Mouse (Mus musculus) testis, postnatal 14 days (tissue): ENCODE results near the gene Aqp5.

Experiments used
- DNase-seq: peaks from one replicate; pipeline ENCODE4 v3.0.0; 2021; ENCODE audit warnings: low spot score

Aqp5 gene

DNA sequence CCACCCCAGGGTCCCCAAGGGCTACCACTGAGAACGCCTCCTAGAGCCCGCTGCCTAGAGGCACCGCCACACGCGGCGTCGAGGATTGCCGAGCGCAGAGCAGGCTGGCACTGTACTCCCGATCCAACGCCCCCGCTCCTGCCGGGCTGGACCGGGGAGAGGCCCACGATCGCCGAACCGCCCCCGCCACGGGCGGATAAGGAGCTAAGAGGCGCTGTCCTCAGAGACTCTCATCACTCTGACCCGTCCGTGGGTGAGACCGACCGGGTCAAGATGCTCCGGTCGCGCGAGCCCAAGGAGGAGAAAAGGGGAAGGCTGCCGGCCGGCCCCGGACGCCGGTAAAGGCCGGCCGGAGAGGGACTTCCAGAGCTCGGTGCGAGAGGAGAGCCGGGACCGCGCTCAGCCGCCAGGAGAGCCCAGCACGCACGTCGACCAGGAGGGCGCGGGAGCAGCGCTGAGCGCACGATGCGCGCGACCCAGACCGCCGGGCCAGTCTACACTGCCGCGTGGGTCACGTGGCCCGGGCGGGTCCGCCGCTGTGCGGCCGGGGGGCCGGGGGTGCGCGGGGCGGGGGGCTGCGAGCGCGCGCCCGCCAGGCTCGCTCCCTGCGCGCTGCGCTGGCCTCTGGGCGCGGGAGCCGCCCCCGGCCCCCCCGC is at the start of gene Aqp5:
Gene Aqp5 (plus strand): TSS at position 354 of the 656 bp plus-strand sequence.
- DNase-seq, result no peak

DNA sequence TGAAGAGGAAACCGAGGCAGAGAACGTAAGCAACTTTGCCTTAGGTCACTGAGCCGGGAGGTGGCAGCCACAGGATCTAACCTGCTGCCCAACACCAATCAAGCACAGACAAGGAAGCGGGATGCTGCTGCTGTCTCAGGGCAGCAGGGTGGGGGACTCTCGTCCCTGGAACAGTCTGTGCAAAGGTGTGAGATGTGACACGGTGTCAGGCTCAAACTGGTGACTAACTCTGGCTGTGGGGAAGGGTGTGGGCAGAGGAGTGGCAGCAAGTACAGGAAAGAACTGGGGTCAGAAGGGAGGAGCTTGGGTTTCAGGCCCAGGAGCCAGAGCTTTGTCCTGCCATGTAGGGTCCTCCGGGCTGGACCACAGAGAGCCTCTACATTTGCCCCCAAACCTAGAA is 46.5 kb upstream of the Aqp5 start:
- no peak for DNase-seq

DNA sequence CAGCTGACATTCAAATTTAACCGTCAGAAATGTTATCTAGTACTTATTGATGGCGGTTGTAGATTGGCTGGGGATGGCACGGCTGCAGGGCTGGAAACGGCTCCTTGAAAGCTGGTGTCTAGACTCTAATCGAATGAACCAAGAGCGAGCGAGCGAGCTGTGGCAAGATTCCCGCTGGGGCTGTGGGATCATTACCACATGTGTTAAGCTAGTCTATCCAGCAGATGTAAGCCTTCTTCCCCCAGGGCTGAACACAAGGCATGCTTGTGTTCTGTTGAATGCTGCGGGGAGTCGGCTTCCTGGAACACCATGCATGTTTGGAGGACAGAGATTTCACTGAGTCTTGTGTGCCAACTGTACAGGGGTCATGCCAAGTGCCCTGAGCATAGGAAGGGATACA is 44.0 kb upstream of the Aqp5 start:
- no peak for DNase-seq

DNA sequence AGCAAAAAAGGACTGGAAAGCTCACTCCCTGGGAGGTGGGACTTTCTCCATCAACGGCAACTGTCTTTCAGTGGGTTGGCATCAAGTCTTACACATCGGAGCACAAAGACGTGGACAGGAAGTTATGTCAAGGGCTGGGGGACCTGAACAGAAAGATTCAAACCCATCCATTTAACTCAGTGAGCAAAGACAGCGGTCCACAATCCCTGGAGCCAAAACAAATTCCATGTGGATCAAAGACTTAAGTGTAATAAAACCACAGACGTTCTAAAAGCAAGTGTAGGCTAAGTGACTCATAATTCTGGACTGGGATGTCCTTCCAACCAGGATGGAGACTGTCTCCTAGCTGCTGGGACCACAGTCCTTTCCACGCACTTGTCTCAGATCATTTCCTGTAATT is 42.9 kb upstream of the Aqp5 start:
- DNase-seq, result no peak

DNA sequence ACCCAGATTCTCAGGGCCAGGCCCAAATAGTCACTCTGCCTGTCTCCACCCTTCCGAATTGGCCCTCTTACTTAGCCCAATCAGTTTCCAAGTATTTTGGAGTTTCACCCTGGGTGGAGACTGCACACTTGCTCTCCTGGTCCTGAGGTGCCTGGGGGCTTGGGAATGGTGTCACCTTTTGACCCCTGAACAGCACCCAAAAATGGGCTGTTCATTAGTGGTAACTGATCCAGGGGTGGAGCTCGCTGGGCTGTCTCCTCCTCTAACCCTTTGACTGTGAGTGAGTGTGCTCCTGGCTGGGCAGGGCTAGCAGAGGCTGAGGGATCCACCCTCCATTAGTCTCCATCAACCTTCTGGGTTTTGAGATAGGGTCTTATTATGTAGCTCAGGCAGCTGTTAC is 40.7 kb upstream of the Aqp5 start:
- no peak for DNase-seq

DNA sequence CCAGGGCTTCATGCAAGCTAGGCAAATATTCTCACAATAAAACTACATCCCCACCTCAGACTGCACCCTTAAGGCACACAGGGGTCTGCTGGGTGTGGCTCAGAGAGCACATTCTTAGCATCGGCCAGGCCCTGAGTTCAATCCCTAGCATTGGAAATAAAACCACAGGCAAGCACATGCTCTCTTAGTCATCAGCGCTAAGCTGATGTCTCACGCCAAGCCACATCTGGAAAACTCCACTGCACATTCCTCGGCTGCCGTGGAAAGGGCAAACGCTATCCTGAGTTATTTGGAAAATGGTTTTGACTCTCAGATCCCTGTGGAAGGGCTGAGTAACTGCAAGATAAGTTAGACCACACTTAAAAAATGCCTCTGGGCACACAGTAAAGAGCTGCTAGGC is 36.8 kb upstream of the Aqp5 start:
- DNase-seq, result no peak

DNA sequence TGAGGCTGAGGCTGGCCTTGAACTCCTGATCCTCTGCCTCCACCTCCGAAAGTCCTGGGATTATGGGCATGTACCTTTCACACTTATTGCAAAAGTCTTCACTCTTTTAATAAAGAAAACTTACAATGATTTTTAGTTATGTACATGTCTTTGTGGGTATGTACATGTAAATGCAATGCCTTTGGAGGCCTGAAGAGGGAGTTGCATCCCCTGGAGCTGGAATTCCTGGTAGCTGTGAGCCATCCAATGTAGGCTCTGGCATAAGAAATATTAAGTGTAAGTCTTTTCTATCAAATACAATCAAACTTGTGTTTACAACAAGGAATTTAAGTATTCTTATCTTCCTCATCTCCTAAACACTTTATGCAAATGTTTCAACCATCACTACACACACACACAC is 31.6 kb upstream of the Aqp5 start:
- no peak for DNase-seq

DNA sequence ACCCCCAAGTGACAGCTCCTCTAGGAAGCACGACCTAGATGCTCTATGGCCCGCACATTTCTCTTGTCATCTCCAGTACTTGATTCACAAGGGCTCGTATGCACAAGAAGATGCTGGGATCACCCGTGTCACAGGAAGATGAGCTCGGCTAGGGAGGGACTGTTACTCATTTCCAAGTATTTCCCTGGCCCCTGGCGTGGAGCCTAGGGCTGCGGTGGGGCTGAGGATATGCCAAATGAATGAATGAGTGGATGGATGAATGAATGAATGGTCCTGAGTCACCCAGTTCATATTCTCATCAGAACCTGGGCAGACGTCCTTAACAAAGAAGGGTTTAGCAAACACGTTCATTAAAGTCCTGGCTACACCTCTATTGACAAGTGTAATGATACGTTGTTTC is 30.3 kb upstream of the Aqp5 start:
- no peak for DNase-seq

DNA sequence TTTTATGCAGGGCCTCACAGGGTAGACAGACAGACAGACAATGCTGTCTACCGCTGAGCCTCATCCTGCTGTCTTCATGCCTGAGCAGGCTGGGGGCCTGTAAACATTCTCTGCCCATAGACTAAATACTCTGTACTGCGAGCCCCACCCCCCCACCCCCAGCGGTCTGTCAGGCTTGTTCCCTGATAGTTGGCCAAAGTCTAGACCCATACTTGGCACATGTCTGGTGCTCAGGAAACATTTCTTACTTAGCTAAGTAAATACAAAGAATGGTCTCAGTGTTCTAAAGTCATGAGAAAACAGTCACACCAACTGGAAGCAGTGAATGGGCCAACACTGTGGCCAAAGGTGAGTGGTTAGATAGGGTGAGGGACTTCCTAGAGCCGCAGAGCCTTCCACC is 23.2 kb upstream of the Aqp5 start:
- no peak for DNase-seq

DNA sequence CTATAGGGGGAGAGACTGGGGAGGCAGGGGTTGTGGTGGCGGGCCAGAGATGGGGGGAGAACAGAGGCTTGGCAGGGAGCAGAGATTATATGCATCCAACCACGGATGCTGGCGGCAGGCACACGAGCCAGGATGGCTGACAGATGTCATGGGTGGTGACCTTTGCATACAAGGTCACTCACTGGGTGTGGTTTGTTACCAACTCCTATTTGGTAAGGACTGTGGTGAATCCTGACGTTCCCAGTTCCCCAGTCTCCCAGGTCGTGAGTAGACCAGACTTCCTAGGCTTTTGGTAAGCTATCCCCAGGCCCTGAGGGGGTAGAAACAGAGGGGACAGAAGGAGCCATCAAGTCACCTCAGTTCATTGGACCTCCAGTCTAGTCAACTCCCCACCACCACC is 21.9 kb upstream of the Aqp5 start:
- DNase-seq, result no peak

DNA sequence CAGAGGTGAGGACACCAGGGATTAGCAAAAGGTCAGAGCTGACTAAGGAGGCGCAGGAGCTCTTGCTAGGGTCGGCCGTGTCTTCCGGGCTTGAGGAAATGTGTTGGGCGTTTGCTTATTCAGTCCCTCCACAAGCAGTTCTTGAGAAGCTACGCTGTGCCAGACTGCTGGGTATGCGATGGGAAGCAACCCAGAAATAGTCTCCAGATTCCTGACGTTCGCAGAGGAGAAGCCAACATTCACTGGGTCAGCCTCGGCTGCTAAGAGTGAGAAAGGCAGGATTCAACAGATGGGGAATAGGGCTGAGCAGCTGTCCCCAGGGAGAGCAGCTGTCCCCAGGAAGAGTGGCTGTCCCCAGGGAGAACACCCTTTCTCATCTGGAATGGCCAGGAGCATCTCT is 21.5 kb upstream of the Aqp5 start:
- DNase-seq, result no peak

DNA sequence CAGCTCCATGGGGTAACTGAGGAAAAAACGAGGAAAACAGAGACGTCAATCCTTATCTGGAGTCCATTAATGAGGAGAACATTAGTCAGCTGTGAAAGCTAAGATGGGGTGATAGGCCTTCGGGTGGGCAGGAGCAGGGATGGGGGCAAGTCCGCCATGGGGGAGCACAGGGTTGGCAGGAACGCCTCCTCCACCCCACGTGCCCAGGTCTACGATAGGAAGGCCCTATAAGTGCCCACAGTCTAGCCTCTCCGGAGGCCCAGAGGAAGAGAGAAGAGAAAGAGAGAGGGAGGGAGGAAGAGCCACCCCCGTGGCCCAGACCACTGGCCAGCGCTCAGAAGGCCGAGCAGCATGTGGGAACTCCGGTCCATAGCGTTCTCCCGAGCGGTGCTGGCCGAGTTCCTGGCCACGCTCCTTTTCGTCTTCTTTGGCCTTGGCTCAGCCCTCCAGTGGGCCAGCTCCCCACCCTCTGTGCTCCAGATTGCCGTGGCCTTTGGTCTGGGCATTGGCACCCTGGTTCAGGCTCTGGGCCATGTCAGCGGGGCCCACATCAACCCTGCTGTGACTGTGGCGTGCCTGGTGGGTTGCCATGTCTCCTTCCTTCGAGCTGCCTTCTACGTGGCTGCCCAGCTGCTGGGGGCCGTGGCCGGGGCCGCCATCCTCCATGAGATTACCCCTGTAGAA is 11.6 kb upstream of the Aqp5 start, which contains the start of gene Aqp2:
Gene Aqp2 (plus strand): TSS at position 254 of the 684 bp plus-strand sequence.
- peak; percentile 59 for DNase-seq

DNA sequence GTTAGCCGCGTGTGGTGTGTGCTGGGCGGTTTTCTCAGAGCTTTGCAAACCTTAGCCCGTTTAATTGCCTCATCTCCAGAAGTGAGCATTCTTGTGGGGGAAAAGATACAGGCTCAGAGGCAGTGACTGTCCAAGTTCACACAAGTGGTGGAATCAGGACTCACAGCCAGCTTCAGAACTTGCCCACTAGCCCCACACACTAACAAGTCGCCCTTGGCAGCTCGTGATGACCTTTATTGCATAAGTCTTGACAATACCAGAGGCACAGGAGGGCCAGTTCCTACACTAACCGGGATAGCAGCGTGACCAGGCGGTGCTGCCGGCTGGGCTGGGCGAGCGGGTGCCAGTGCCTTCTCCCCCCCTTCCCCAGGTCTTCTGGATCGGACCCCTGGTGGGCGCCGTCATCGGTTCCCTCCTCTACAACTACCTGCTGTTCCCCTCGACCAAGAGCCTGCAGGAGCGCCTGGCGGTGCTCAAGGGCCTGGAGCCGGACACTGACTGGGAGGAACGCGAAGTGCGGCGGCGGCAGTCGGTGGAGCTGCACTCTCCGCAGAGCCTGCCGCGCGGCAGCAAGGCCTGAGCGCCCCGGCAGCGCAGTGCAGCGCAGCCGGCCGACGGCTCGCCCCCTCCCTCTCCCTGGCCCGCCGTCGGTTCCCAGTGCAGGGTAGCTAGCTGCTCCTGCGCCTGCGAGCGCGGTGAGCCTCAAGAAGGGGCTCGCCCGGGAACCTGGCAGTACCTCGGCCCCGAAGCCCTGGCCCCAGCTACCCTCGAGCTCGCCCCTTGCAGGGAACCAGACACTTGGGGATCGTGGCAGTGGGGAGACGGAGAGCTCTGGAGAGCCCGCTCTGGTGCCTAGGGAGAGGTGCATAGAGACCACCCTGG is 6.9 kb upstream of the Aqp5 start:
- DNase-seq, result no peak

DNA sequence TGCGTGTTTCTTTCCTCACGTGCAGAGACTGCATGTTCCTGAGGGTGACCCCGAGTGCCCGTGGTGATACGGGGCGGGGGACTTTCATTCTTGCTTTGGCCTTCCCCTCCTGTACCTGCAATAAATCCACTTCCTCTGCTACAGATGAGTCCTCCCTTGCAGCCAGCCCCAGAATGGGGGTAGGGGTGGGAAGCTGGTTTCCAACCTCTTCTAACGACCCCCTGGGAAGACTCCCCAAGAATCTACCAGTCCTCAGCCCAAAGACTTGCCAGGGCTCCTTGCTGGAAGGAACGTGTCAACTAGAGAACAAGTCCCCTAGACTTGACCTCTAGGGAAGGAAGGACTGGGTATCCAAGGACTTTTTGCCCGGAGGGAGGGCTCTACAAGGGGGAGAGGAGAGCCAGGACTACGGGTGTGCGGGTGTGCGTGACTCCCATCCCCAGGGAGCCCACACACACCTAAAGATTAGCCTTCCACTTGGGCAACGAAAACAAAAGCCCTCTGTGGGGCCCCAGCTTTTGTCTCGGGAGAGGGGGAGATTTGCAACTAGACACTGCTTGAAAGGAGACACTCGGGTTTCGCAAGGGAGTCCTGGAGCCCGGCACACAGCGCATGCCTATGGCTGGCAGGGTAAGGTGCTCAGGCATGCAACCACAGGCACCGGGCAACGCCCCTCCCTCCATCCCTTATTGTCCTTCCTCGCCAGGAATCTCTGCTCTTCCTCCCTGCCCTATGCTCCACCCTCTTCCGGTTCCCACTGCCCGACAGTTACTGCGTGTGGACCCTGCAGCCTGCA is 6.0 kb upstream of the Aqp5 start:
- DNase-seq, result no peak

DNA sequence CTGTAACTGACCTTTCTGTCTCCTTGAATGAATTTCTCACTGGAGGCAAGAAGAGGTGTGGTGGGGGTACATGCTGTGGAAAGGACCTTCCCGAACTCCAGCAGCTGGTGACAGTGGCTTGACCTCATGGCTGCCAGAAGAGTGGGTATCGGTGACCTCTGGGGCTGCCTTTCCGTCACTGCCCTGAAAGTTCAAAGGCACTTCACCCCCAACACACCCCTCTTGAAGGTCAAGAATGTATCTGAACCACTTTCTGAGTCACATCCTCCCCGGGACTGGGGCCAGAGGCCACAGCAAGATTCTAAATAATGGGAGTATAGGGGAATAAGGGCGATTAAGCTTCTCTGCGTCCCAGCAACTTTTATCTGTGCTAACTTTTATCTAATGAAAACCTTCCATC is 4.8 kb upstream of the Aqp5 start:
- no peak for DNase-seq

DNA sequence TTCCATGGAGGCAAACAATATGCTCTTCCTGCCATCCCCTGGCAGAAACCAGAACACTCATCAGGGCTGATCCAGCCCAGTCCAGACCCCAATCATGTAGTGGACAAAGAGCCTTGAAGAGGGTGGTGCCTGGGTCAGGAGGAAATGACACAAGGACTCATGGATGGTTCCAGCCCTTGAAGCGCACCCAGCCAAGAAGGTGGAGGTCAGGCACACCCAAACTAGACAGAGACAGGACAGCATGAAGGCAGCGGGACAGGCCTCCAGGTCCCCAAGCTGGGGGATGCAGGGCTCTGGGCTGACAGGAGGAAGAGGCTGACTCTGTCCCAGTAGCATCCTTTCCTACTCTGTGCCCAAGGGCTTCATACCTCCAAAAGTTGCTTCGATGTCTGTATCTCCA is 4.1 kb upstream of the Aqp5 start:
- DNase-seq, result no peak

DNA sequence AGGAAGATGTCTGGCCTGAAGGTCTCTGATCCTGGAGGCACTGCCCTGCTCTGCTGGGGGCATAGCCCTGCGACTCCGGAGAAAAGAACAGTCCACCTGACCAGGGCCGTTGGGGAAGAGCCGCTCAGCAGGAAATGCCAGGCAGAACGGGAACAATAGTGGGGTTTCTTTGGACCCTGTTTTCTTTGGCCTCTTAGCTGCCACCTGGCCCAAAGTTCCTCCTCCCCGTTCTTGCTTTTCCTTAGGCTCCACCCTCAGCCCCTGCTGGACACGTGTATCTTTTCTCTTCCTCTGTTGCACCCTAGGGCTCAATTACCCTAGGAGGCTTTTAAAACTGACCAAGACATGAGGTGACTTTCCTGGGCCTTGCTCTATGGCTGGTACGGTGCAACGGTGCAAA is 1.3 kb upstream of the Aqp5 start:
- no peak for DNase-seq

DNA sequence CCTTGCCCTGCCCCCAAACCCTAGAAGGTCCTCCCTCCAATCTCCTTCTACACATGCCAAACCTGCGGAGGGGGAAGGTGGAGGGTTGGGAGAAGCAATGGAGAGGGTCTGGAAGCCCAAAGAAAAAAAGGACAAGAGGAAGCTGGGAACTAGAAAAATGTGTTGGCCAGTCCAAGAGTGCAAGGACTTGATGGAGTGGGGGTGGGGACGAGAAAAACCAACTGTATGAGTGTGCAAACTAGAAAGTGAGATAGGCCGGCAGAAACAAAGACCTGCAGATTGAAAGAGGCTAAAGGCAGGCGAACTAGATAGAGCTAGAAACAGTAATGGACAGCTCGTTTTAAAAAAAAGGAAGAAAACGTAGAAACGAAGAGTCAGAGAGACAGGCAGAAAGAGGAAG is 878 bp upstream of the Aqp5 start:
- no peak for DNase-seq

DNA sequence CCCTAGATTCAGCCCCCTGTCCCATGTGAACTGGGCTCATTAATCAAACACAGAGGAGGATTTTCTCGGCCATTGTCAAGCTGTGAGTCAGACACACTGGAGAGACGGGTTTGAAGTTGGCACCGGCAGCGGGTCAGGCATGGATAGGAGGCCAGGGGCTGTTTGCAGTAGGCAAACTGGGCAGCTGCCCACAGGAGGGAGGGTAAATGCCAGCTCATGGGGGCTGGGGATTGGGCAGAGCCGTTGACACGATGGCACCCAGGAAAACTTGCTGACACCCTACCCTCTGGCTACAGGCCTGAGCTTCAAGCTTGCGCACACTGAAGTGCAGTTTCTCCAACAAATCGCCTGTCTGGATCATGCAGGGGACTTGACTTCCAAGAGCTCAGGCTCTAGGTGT is 1.6 kb downstream of the Aqp5 start:
- no peak for DNase-seq

DNA sequence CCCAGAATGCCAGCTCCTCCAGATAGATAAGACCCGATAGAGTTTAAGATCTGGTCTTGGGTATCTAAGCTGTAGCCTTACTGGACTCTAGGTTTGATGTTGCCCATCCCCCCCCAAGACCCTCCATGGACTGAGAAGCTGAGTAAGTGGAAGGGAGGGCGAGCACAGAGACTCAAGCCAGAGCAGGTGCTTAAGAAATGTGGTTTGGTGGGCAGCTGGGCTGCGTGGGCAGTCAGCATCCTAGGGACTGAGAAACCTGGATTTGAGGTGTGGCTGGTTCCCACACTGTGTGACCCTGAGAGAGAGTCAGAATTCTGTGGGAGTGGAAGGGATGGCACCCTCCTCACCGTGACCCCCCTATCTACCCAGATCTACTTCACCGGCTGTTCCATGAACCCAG is 2.3 kb downstream of the Aqp5 start:
- no peak for DNase-seq

DNA sequence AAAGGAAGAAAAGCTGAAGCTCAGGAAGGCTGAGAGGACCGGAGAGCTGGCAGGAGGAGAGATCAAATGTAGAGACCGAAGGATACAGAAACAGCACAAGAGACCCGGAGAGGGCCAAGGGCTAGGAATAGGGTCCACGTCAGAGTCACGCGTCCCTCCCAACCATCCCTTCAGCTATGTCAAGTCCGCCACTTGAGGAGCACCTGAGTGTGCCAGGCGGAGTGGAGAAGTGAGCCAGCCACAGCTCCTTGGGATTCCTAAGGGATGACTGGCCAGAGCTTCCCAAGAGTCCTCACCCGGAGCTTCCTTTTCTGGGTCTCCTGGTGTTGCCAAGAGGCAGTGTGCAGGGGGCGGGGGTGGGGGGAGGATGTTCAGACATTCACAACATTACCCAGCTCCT is 4.4 kb downstream of the Aqp5 start:
- DNase-seq, result no peak

DNA sequence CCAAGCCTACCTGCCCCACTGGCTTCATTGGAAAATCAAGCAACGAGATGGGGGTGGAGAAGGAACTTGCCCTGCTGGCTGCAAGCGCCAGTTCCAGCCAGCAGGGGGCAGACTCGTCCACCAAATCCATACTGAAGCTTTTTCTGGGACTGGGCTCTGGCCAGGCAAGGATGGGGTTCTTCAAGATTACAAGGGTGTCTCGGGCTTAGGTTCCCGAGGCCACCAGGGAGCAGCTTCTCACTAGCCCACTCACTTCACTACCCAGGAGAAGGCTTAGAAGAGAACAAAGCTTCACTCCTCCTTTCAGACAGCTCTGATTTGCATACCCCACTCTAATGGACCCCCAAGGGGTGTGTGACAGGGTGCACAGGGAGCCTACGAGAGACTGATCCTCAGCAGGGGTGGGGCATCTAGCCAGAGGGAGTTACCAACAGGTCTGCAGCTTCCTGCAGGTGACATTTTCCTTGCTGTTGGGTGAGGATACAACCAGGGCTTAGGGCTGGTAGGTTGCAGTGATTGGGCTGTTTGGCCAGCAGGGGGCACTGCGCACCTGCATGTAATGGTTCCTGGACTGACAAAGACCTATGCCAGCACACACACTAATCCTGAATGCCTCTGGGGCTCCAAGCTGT is 5.6 kb downstream of the Aqp5 start:
- peak; percentile 81 for DNase-seq
